Mouse (Mus musculus) C2C12 (cell line): ENCODE results near the gene Tenm4. TPM values are rescaled to one million over a fixed set of nuclear protein-coding genes. Genes with fewer than 3 reads are reported as not detected.

ENCODE experiments used
- H3K27me3 ChIP-seq: one replicate; pipeline ENCODE4 v1.6.1; 2011; ENCODE audit not compliant: control insufficient read depth, insufficient read depth, insufficient read length
- H3K36me3 ChIP-seq: one replicate; pipeline ENCODE4 v1.6.1; 2011; ENCODE audit not compliant: control insufficient read depth, insufficient read depth
- H3K4me3 ChIP-seq: one replicate; pipeline ENCODE4 v1.5.1; 2011; ENCODE audit warnings: mild to moderate bottlenecking, control low read depth; ENCODE audit not compliant: poor library complexity, insufficient read depth, severe bottlenecking
- H3K79me2 ChIP-seq: one replicate; pipeline ENCODE4 v1.6.1; 2011; ENCODE audit not compliant: control insufficient read depth, insufficient read depth
- H3K79me3 ChIP-seq: one replicate; pipeline ENCODE4 v1.6.1; 2011; ENCODE audit warnings: low read depth, control low read depth
- H3ac ChIP-seq: one replicate; pipeline ENCODE3; 2011; ENCODE audit warnings: low read depth; ENCODE audit not compliant: control insufficient read depth, insufficient read length
- CEBPB ChIP-seq: IDR thresholded peaks from one replicate; pipeline ENCODE4 v1.6.1; 2011; ENCODE audit warnings: low read depth, mild to moderate bottlenecking, control low read depth, moderate library complexity
- CTCF ChIP-seq: IDR thresholded peaks from one replicate; pipeline ENCODE4 v1.5.1; 2011; ENCODE audit not compliant: control insufficient read depth, insufficient read depth, insufficient read length
- FOSL1 ChIP-seq: IDR thresholded peaks from one replicate; pipeline ENCODE4 v1.8.0; 2011; ENCODE audit warnings: mild to moderate bottlenecking, low read length; ENCODE audit not compliant: poor library complexity, insufficient read depth, severe bottlenecking
- MAX ChIP-seq: IDR thresholded peaks from one replicate; pipeline ENCODE4 v1.6.1; 2011; ENCODE audit warnings: mild to moderate bottlenecking, control low read depth
- MYOD1 ChIP-seq: IDR thresholded peaks from one replicate; pipeline ENCODE4 v1.6.1; 2011; ENCODE audit warnings: low read depth; ENCODE audit not compliant: control insufficient read depth, insufficient read length
- MYOG ChIP-seq: IDR thresholded peaks from one replicate; pipeline ENCODE4 v1.6.1; 2011; ENCODE audit not compliant: control insufficient read depth, insufficient read length; ENCODE audit errors: extremely low read depth
- USF1 ChIP-seq: IDR thresholded peaks from one replicate; pipeline ENCODE4 v1.6.1; 2011; ENCODE audit warnings: low read depth, mild to moderate bottlenecking, control low read depth, moderate library complexity
- polyA plus RNA-seq: library from polyadenylated mRNA; unstranded; fragments of >200 nt; fragmentation: generic; extraction: Trizol; gene quantifications from one replicate; pipeline ENCODE4 v1.2.1, GENCODE M21; 2012; ENCODE audit warnings: missing spikeins

Tenm4 gene
- polyA plus RNA-seq, 1 experiment: 0.71 TPM

GRCm38 (mm10) chr7:96482953-96483352 is 311.9 kb downstream of the Tenm4 start:
- H3ac ChIP-seq: no peak overlapping the region
- no peak for TF ChIP-seq USF1
- no peak for TF ChIP-seq MYOD1
- no peak for TF ChIP-seq MAX
- TF ChIP-seq MYOG: no peak
- no peak for TF ChIP-seq FOSL1
- no peak for TF ChIP-seq CTCF
- TF ChIP-seq CEBPB: no peak

GRCm38 (mm10) chr7:96484006-96484581 is 313.0 kb downstream of the Tenm4 start:
- Histone ChIP-seq H3K36me3 (no peaks in the 10 kb centered on the region), H3K4me3 (no peak overlapping the region), H3K79me3 (no peaks in the 10 kb centered on the region), H3ac (no peak overlapping the region), H3K27me3 (no peaks in the 10 kb centered on the region), H3K79me2 (no peaks in the 10 kb centered on the region)
- no peak for TF ChIP-seq MYOG
- TF ChIP-seq USF1: no peak
- TF ChIP-seq FOSL1: no peak
- TF ChIP-seq CTCF: no peak
- no peak for TF ChIP-seq MAX
- no peak for TF ChIP-seq CEBPB
- TF ChIP-seq MYOD1: no peak

More at GRCm38 (mm10) chr7:96482953-96483352, 311.9 kb downstream of the Tenm4 start:
- Histone ChIP-seq H3K27me3 (no peaks in the 10 kb centered on the region), H3K79me3 (no peaks in the 10 kb centered on the region), H3K4me3 (no peak overlapping the region), H3K36me3 (no peaks in the 10 kb centered on the region), H3K79me2 (no peaks in the 10 kb centered on the region)

- H3K27me3 ChIP-seq: no peaks in the 10 kb centered on the region
- H3K4me3 ChIP-seq: no peak overlapping the region
- no peaks in the 10 kb centered on the region for H3K79me2 ChIP-seq
- no peaks in the 10 kb centered on the region for H3K79me3 ChIP-seq
- H3K36me3 ChIP-seq: no peaks in the 10 kb centered on the region
- H3ac ChIP-seq: no peak overlapping the region
- TF ChIP-seq CTCF: no peak
These were observed 318.5 kb downstream of the Tenm4 start for GRCm38 (mm10) chr7:96489348-96490076.

- Histone ChIP-seq H3K27me3 (no peaks in the 10 kb centered on the region), H3K79me2 (no peaks in the 10 kb centered on the region), H3ac (no peak overlapping the region), H3K4me3 (no peak overlapping the region), H3K36me3 (no peaks in the 10 kb centered on the region), H3K79me3 (no peaks in the 10 kb centered on the region)
- TF ChIP-seq FOSL1 (no peak), USF1 (no peak), CTCF (no peak), MYOG (no peak), MYOD1 (no peak), MAX (no peak), CEBPB (no peak)
These were observed 320.9 kb downstream of the Tenm4 start for GRCm38 (mm10) chr7:96491896-96492295.

- Histone ChIP-seq H3K79me2 (no peaks in the 10 kb centered on the region), H3K36me3 (no peaks in the 10 kb centered on the region), H3K27me3 (no peaks in the 10 kb centered on the region), H3K79me3 (no peaks in the 10 kb centered on the region), H3K4me3 (no peak overlapping the region), H3ac (no peak overlapping the region)
- TF ChIP-seq FOSL1 (no peak), CEBPB (no peak), CTCF (no peak), MAX (no peak), MYOG (no peak), MYOD1 (no peak), USF1 (no peak)
These were observed 321.6 kb downstream of the Tenm4 start for GRCm38 (mm10) chr7:96492696-96493095.

GRCm38 (mm10) chr7:96494057-96494456 is 323.0 kb downstream of the Tenm4 start:
- no peak overlapping the region for H3K4me3 ChIP-seq
- TF ChIP-seq USF1: no peak
- no peak for TF ChIP-seq CEBPB
- no peak for TF ChIP-seq CTCF
- TF ChIP-seq FOSL1: no peak
- no peak for TF ChIP-seq MYOG
- no peak for TF ChIP-seq MAX
- no peak for TF ChIP-seq MYOD1

More at GRCm38 (mm10) chr7:96494057-96494456, 323.0 kb downstream of the Tenm4 start:
- no peaks in the 10 kb centered on the region for H3K79me3 ChIP-seq
- no peak overlapping the region for H3ac ChIP-seq
- H3K27me3 ChIP-seq: no peaks in the 10 kb centered on the region
- H3K36me3 ChIP-seq: no peaks in the 10 kb centered on the region
- H3K79me2 ChIP-seq: no peaks in the 10 kb centered on the region
